Mouse (Mus musculus): ENCODE data around the gene Gas2l1.

Gas2l1 gene

DNA sequence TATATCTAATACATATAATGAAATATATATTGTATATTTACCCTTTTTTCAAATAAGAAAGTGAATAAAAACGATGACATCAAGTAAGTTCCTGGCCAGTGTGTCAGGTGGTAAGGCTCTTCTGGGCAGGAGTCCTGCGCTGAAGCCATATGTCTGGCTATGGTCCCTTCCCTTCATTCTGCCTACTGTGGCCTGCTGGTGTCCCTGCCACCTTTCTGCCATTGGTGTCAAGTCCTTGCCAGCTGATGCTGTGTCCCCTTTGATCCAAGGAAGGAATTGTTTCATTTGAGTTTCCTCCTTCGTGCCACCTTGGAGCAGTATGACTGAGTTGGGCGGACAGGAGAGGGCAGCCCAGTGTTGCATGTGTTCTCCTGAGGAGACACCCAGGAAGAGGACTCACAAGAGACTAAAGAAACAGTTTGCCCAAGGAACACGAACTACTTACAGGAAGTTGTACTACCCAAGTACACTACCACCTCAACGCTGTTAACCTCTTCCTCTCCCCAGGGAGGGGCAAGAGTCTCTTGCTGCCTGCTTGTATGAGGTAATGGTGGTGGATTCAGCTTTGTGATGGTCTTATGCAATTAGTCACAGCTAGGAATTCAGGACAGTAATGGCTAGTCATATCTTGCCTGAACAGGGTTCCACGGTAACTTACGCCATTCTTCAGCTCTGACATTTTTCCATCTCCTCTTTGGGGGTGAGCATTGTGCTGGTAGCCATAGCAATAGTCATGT is 22.3 kb downstream of the Gas2l1 start:
- DNase-seq (ENCODE audit: low spot score), result no peak

- no peak for DNase-seq (ENCODE audit: low spot score)
Measured at GRCm38 (mm10) chr11:5041144-5041780, 23.9 kb downstream of the Gas2l1 start.

DNA sequence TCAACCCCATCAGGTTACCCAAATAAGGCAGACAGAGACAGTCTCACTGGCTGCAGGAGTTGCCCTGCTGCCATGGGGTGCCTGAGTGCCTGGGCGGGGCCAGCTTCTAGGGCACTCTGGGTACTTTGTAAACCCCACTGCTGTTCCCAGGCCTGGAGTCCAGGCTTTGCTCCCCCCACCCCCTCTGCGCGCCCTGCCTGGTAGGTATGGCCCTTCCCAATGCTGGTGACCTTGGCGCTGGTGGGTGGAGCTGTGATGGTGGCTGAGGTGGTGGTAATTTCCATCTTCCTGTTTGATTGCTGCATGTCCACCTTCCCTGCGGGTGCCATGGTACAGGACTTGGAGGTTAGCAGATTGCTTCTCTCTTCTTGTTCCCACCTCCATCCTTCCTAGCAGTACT is 24.5 kb downstream of the Gas2l1 start:
- DNase-seq (ENCODE audit: low spot score), result no peak

DNA sequence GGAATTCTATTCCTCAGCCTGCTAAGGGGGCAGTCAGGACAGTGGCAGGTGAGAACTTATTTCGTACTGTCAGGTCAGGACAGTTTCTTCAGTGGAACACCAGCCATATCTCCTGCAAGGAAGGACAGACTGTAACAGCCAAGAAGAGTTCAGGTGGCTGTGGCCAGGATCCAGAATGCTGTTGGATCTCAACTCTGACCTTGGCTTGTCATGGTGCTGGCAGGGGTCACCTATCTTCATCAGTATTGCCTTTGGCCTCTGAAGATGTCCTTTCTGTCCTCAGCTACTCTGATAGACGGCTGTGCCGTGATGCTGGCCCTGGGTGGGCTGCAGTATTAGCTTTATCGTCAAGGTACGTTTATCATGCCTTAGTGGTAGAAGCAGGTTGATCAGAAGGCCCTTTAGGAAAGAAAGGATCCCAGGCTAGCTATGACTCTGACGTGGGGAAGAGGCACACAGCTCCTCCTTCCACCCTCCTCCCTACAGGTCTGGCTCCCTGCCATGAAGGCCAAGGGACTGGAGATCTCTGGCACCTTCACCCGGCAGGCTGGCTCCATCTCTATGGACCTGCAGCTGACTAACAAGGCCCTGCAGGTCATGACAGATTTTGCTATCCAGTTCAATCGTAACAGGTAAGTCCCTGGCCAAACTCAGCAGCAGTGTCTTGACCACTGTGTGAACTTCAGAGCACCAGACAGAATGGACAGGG is 27.8 kb downstream of the Gas2l1 start:
- DNase-seq (ENCODE audit: low spot score), result peak; percentile 80

- DNase-seq (ENCODE audit: low spot score), result no peak
Measured at GRCm38 (mm10) chr11:5035421-5035820, 29.7 kb downstream of the Gas2l1 start.

DNA sequence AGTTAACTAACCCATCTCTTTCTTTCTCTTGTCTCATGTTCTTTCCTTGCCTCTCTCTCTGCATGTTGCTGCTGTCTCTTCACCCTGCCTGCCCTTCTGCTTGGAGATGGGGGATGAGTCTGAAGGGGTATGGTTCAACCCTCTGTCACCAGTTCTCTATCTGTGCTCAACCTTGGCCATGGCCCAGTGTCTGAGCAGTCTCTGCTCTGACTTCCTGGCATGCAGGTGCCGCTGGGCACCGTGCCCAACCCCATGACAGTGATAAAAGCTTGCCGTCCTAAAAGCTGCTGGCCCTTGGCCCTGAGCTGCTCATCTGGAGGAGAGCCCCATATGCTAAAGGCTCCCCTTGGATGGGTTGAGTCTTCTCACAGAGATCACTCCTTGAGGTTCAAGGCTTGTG is 32.0 kb downstream of the Gas2l1 start:
- no peak for DNase-seq (ENCODE audit: low spot score)

DNA sequence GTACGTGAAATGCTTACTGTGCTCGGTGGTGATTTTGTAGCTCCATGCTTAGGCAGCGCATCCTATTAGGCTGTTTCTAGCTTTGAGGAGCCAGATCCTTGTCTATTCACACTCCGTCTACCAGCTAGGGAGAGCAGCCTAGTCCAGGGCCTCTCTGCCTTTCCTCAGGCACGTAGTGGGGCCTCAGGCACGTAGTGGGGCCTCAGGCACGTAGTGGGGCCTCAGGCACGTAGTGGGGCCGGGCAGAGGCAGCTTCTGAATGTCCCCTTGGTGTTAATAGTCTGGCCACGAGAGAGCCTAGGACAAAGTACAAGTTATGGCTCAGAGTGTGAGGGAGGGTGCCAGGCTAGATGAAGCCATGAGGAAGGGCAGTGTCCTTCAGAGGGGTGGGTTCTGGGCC is 32.4 kb downstream of the Gas2l1 start:
- DNase-seq (ENCODE audit: low spot score), result no peak

DNA sequence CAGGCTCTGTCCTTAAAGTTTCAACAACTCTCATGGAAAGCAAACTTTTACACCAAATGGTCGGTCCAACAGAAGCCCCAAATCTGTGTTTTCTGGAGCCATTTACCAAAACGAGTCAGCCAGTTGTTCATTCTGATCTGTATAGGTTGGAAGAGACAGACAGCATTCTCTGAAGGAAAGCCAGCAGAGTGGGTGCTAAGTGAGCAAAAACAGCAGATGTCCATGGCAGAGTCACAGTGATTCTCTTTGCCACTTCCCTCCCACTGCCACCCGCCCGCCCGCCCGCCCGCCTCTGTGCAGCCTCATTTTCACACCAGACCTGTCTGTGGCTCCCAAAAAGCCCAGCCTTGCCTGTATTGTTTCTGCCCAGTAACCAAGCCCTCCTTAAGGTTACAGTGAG is 36.9 kb downstream of the Gas2l1 start:
- no peak for DNase-seq (ENCODE audit: low spot score)

DNA sequence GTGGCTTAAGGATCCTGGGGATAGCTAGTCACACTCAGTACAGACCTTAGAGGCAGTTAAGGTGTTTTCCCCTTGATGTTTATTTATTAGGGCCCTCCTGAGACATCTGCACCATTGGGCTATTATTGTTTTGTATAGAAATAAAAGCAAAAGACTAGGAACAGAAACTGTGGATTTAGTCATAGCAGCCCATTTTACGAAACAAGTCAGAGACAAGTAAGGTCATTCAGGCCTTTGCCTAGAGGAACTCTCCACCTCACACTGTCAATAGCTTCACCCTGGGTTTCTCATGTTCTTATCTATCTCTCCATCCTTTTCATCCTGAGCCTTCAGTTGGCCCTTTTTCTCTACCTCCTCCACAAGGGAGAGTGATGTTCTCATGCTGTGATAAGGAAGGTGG is 40.0 kb downstream of the Gas2l1 start:
- no peak for DNase-seq (ENCODE audit: low spot score)

GRCm38 (mm10) chr11:5017506-5017905 is 47.6 kb downstream of the Gas2l1 start:
- no peak for DNase-seq (ENCODE audit: low spot score)

GRCm38 (mm10) chr11:5016286-5016685 is 48.8 kb downstream of the Gas2l1 start:
- peak; percentile 30 for DNase-seq (ENCODE audit: low spot score)

DNA sequence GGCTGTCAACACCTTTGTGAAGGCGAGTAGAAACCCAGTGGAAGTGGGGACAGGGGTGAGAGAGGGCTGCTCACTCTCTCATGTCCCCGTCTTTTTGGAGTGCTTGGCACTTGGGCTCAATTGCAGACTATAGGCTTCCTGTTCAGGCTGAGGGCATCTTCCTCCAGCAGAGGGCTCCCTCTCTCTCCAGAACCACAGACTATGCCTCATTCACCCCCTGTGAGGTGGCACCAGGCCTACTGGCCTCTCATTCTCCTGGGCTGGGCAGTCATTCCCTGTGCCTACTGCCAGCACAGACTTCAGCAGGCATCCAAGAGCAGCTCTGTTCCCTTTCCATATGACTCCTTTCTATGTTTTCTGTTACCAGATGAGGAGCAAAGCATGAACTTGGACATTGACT is 49.4 kb downstream of the Gas2l1 start:
- peak; percentile 88 for DNase-seq (ENCODE audit: low spot score)

GRCm38 (mm10) chr11:5012213-5012715 is 52.9 kb downstream of the Gas2l1 start:
- DNase-seq (ENCODE audit: low spot score), result no peak

GRCm38 (mm10) chr11:5011480-5011879 is 53.6 kb downstream of the Gas2l1 start:
- DNase-seq (ENCODE audit: low spot score), result no peak

DNA sequence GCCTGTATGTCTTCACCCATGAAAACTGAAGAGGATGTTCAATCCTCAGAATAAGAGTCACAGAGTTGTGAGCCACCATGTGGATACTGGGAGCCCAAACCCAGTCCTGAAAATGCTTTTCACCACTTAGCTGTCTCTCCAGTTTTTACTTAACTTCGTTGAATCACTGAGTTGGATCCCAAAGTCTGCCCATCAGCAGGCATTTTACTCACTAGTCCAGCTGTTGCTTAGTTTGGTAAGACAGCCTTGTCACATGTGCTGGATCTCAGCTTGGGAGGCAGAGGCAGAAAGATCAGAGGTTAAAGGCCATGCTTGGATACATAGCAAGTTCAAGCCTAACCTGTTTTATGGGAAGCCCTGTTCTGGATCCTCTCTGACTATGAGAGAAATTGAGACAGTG is 54.9 kb downstream of the Gas2l1 start:
- peak; percentile 6 for DNase-seq (ENCODE audit: low spot score)

DNA sequence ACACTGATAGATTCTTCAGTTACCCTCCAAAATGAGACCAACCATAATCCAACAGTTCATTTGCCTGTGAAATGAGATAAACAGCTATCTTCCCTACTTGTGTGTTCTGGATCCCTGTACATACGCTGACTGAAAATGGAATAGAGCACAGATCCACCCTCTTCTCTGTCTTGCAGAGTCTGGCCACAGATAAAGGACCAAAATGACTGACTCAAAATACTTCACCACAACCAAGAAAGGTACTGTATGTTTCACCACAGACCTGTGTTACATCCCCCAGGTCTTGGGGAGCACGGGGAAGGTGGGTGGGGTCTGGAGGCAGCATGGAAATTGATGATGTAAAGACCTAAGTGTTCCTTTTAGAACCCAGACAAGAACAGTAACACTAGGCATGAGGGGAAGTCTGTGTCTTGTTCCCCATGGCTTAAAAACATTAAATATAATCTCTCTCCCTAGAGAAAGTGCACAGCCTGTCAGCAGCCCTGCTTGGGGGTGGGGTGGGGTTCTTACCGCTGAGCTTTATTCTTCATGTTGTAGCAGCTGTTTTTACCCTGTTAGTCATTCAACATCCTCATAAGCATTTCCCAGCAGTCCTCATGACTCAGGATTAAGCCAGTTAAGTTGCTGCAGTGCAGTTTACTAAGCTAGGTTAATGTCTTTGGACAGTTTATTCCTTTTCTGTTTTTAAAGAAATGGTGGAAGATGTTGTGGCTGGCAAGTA is 55.6 kb downstream of the Gas2l1 start:
- DNase-seq (ENCODE audit: low spot score), result no peak

- DNase-seq (ENCODE audit: low spot score), result no peak
Measured at GRCm38 (mm10) chr11:5008867-5009266, 56.3 kb downstream of the Gas2l1 start.

DNA sequence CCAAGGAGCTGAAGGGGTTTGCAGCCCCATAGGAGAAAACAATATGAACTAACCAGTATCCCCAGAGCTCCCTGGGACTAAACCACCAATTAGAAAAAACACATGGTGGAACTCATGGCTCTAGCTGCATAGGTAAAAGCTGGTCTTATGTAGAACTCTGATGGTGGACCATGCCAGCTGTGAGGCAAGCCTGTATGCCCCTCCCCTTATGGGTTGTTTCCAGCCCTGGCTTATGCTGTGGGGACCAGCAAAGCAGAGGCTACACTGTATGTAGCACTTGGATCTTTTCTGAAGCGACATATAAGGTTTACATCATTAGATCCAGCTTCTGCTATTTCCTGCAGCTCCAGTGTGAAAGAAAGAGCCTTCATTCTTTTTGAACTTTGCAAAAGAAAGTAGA is 57.9 kb downstream of the Gas2l1 start:
- DNase-seq (ENCODE audit: low spot score), result peak; percentile 26

DNA sequence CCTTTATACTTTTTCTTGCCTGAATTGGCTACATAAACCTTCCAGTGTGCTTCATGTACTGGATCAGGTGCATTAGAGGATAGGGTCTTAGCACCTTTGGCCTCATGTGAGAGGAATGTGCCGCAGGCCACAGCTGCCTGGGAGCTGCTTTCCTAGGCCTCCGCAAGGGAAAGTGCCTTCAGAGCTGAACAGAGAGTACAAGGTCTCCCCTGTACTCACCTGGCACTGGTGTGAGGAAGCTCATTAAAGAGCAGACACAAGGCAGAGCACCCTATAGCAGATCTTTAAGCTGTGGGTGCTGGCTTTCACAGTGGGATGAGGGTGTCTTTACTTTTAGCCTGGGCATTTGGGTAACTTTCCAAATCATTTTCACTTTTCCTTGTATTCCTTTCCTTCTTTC is 59.6 kb downstream of the Gas2l1 start:
- no peak for DNase-seq (ENCODE audit: low spot score)
